Mouse (Mus musculus): ENCODE data around the gene Slc7a6. TPM values are rescaled to one million over a fixed set of nuclear protein-coding genes. Genes with fewer than 3 reads are reported as not detected.

Slc7a6 gene
- 36.5 and 41.0 TPM in 2 replicates for polyA plus RNA-seq (2015; fragmentation: Nextera tagmentation; extraction: Ambion mirVana)

- Histone ChIP-seq H3K9ac (peak within 1 kb of the TSS; percentile 60), H3K4me3 (peak within 1 kb of the TSS; percentile 89), H3K27ac (peak within 1 kb of the TSS; percentile 88), H3K4me1 (peaks cover 14% of the 10 kb centered on the region), H3K9me3 (no peaks in the 10 kb centered on the region), H3K36me3 (peaks cover 11% of the 10 kb centered on the region), H3K4me2 (peak within 1 kb of the TSS; percentile 85), H3K27me3 (no peaks in the 10 kb centered on the region)
- WGBS: under 1% methylated on average over 58 of the region's 59 CpGs
- peak; percentile 64 for ATAC-seq (ENCODE audit: insufficient number of reproducible peaks, low FRiP score, low TSS enrichment, low read depth)
Observed at GRCm38 (mm10) chr8:106168356-106169016, at the start of gene Slc7a6. Slc7a6 (plus strand) TSS chr8:106168857.

GRCm38 (mm10) chr8:106123443-106123842, 45.2 kb upstream of the Slc7a6 start:
- Histone ChIP-seq H3K9me3 (no peaks in the 10 kb centered on the region), H3K27ac (no peak overlapping the region), H3K4me1 (no peaks in the 10 kb centered on the region), H3K4me2 (no peak overlapping the region), H3K4me3 (no peak overlapping the region), H3K36me3 (peaks cover 37% of the 10 kb centered on the region), H3K9ac (no peak overlapping the region), H3K27me3 (no peaks in the 10 kb centered on the region)
- ATAC-seq (ENCODE audit: insufficient number of reproducible peaks, low FRiP score, low TSS enrichment, low read depth): no peak
- WGBS: 92% methylated on average over 3 of the region's 3 CpGs

- Histone ChIP-seq H3K4me1 (no peaks in the 10 kb centered on the region), H3K27ac (no peak overlapping the region), H3K27me3 (no peaks in the 10 kb centered on the region), H3K36me3 (peaks cover 37% of the 10 kb centered on the region), H3K9ac (no peak overlapping the region), H3K4me3 (no peak overlapping the region), H3K9me3 (no peaks in the 10 kb centered on the region), H3K4me2 (no peak overlapping the region)
- no peak for ATAC-seq (ENCODE audit: insufficient number of reproducible peaks, low FRiP score, low TSS enrichment, low read depth)
- 95% methylated on average over 1 of the region's 1 CpGs for WGBS
Observed at GRCm38 (mm10) chr8:106126055-106126454, 42.6 kb upstream of the Slc7a6 start.

- WGBS: 76% methylated on average over 3 of the region's 3 CpGs
- H3K4me1 ChIP-seq: no peaks in the 10 kb centered on the region
- no peak overlapping the region for H3K27ac ChIP-seq
- no peak overlapping the region for H3K9ac ChIP-seq
- no peak for ATAC-seq (ENCODE audit: insufficient number of reproducible peaks, low FRiP score, low TSS enrichment, low read depth)
- H3K9me3 ChIP-seq: no peaks in the 10 kb centered on the region
- H3K4me3 ChIP-seq: no peak overlapping the region
- H3K36me3 ChIP-seq: peaks cover 46% of the 10 kb centered on the region
- H3K4me2 ChIP-seq: no peak overlapping the region
- H3K27me3 ChIP-seq: no peaks in the 10 kb centered on the region
Observed at GRCm38 (mm10) chr8:106127054-106127453, 41.6 kb upstream of the Slc7a6 start.

GRCm38 (mm10) chr8:106127882-106128410, 40.7 kb upstream of the Slc7a6 start:
- H3K36me3 ChIP-seq: peaks cover 55% of the 10 kb centered on the region
- H3K27me3 ChIP-seq: 0 out of 2 replicates have a peak, but pooled peaks cover 2% of the 10 kb centered on the region
- H3K4me2 ChIP-seq: no peak overlapping the region
- 87% methylated on average over 10 of the region's 10 CpGs for WGBS
- no peak overlapping the region for H3K4me3 ChIP-seq
- no peaks in the 10 kb centered on the region for H3K9me3 ChIP-seq
- no peak for ATAC-seq (ENCODE audit: insufficient number of reproducible peaks, low FRiP score, low TSS enrichment, low read depth)
- H3K27ac ChIP-seq: no peak overlapping the region
- no peak overlapping the region for H3K9ac ChIP-seq
- no peaks in the 10 kb centered on the region for H3K4me1 ChIP-seq

- H3K9ac ChIP-seq: no peak overlapping the region
- no peak for ATAC-seq (ENCODE audit: insufficient number of reproducible peaks, low FRiP score, low TSS enrichment, low read depth)
- no peak overlapping the region for H3K4me3 ChIP-seq
- H3K4me2 ChIP-seq: no peak overlapping the region
- H3K4me1 ChIP-seq: peaks cover 8% of the 10 kb centered on the region; the same call in 1 of the 2 replicates
- peaks cover 50% of the 10 kb centered on the region for H3K36me3 ChIP-seq
- no peaks in the 10 kb centered on the region for H3K9me3 ChIP-seq
- no peak overlapping the region for H3K27ac ChIP-seq
- H3K27me3 ChIP-seq: peaks cover 15% of the 10 kb centered on the region
Observed at GRCm38 (mm10) chr8:106129232-106129930, 39.3 kb upstream of the Slc7a6 start.

- peaks cover 50% of the 10 kb centered on the region for H3K36me3 ChIP-seq
- ATAC-seq (ENCODE audit: insufficient number of reproducible peaks, low FRiP score, low TSS enrichment, low read depth): no peak
Observed at GRCm38 (mm10) chr8:106129997-106130396, 38.7 kb upstream of the Slc7a6 start.

GRCm38 (mm10) chr8:106130505-106130904, 38.2 kb upstream of the Slc7a6 start:
- H3K27me3 ChIP-seq: peaks cover 27% of the 10 kb centered on the region
- no peak overlapping the region for H3K4me2 ChIP-seq
- H3K9me3 ChIP-seq: no peaks in the 10 kb centered on the region
- H3K36me3 ChIP-seq: peaks cover 50% of the 10 kb centered on the region
- ATAC-seq (ENCODE audit: insufficient number of reproducible peaks, low FRiP score, low TSS enrichment, low read depth): no peak
- H3K27ac ChIP-seq: no peak overlapping the region
- H3K4me3 ChIP-seq: no peak overlapping the region
- no peak overlapping the region for H3K9ac ChIP-seq
- 76% methylated on average over 2 of the region's 2 CpGs for WGBS
- peaks cover 19% of the 10 kb centered on the region for H3K4me1 ChIP-seq

More at GRCm38 (mm10) chr8:106129997-106130396, 38.7 kb upstream of the Slc7a6 start:
- Histone ChIP-seq H3K4me1 (peaks cover 14% of the 10 kb centered on the region), H3K9ac (no peak overlapping the region), H3K27ac (no peak overlapping the region), H3K4me2 (no peak overlapping the region), H3K9me3 (no peaks in the 10 kb centered on the region), H3K4me3 (no peak overlapping the region), H3K27me3 (peaks cover 22% of the 10 kb centered on the region)
- WGBS: 80% methylated on average over 2 of the region's 2 CpGs

GRCm38 (mm10) chr8:106131021-106131420, 37.6 kb upstream of the Slc7a6 start:
- no peak overlapping the region for H3K4me2 ChIP-seq
- no peak overlapping the region for H3K27ac ChIP-seq
- no peak overlapping the region for H3K4me3 ChIP-seq
- WGBS: 81% methylated on average over 4 of the region's 4 CpGs
- H3K4me1 ChIP-seq: peaks cover 24% of the 10 kb centered on the region
- peaks cover 32% of the 10 kb centered on the region for H3K27me3 ChIP-seq
- ATAC-seq (ENCODE audit: insufficient number of reproducible peaks, low FRiP score, low TSS enrichment, low read depth): no peak
- H3K36me3 ChIP-seq: peaks cover 50% of the 10 kb centered on the region
- no peak overlapping the region for H3K9ac ChIP-seq
- no peaks in the 10 kb centered on the region for H3K9me3 ChIP-seq

- no peak overlapping the region for H3K27ac ChIP-seq
- WGBS: 91% methylated on average over 7 of the region's 7 CpGs
- ATAC-seq (ENCODE audit: insufficient number of reproducible peaks, low FRiP score, low TSS enrichment, low read depth): no peak
Observed at GRCm38 (mm10) chr8:106131488-106132222, 37.0 kb upstream of the Slc7a6 start.

GRCm38 (mm10) chr8:106132356-106132755, 36.3 kb upstream of the Slc7a6 start:
- WGBS: 90% methylated on average over 11 of the region's 11 CpGs
- Histone ChIP-seq H3K4me2 (no peak overlapping the region), H3K36me3 (peaks cover 48% of the 10 kb centered on the region), H3K27me3 (peaks cover 45% of the 10 kb centered on the region), H3K9ac (no peak overlapping the region), H3K4me3 (no peak overlapping the region), H3K4me1 (peaks cover 37% of the 10 kb centered on the region), H3K9me3 (no peaks in the 10 kb centered on the region), H3K27ac (no peak overlapping the region)
- no peak for ATAC-seq (ENCODE audit: insufficient number of reproducible peaks, low FRiP score, low TSS enrichment, low read depth)

More at GRCm38 (mm10) chr8:106131488-106132222, 37.0 kb upstream of the Slc7a6 start:
- Histone ChIP-seq H3K9ac (no peak overlapping the region), H3K9me3 (no peaks in the 10 kb centered on the region), H3K36me3 (peaks cover 50% of the 10 kb centered on the region), H3K27me3 (peaks cover 38% of the 10 kb centered on the region), H3K4me3 (no peak overlapping the region), H3K4me1 (peaks cover 31% of the 10 kb centered on the region), H3K4me2 (no peak overlapping the region)
